Mouse (Mus musculus): ENCODE data around the gene Xlr5a. TPM values are rescaled to one million over a fixed set of nuclear protein-coding genes. Genes with fewer than 3 reads are reported as not detected.
"Not testable (repeated sequence)": the region's sequence is repeated elsewhere in the genome, so short reads cannot be mapped to it uniquely, and the experiment has no call there.

Gene Xlr5a
- polyA plus RNA-seq, 1 experiment from 2014 or later: not detected

GRCm38 (mm10) chrX:73116747-73117146 lies 176.0 kb downstream of the Xlr5a start, which contains the start of gene Gm14685:
Gene Gm14685, plus strand, starts transcription at chrX:73117047.
- not testable (repeated sequence) for H3K4me1 ChIP-seq; H3K4me2 ChIP-seq (replicated peaks); H3K36me3 ChIP-seq; H3K9me3 ChIP-seq; ATAC-seq (replicated peaks); H3K27ac ChIP-seq (replicated peaks); H3K27me3 ChIP-seq; H3K9ac ChIP-seq (replicated peaks); H3K4me3 ChIP-seq
- no CpG with 5 or more reads among the region's 7 CpGs for WGBS

- not testable (repeated sequence) for H3K27me3 ChIP-seq; H3K27ac ChIP-seq (replicated peaks); H3K9ac ChIP-seq (replicated peaks); H3K9me3 ChIP-seq; H3K4me1 ChIP-seq; H3K36me3 ChIP-seq; H3K4me3 ChIP-seq; H3K4me2 ChIP-seq (replicated peaks); ATAC-seq (replicated peaks)
- 77% methylated on average over 12 of the region's 13 CpGs for WGBS
Measured at GRCm38 (mm10) chrX:73096941-73097508, 195.8 kb downstream of the Xlr5a start, which contains the start of gene Xlr3a. Gene Xlr3a, minus strand, starts transcription at chrX:73097095.

DNA sequence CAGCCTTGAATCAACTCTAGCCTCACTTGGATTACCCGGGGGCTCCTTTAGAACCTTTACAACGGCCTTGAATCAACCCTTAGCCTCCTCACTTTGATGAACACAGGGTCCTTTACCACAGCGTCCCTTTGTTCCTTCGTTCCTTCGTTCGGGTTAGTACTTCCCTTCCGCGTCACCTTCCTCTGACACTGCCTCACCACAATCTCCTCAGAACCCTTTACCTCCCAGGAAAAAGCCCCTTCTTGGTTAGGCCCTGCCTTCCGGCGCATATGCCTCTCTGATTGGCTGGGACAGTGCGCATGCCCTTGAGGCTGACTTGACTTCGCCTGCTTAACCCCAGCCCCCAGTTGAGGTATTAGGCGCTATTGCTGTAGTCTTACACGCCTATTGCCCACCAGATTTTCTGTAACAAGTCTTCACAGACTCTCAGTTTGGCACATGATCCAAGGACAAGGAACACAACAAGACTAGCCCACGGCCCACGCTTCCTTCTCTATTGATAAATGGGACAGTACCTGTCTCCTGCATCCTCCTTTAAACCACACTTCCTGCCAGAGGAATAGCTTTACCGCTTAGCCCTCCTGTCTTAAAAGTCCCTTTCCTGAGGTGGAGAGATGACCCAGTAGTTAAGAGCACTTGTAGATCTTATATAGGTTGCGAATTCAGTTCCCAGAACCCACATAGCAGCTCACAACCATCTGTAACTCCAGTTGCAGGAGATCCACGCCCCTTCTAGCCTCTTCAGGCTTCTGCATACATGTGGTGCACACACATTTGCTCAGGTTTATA lies 210.3 kb downstream of the Xlr5a start, which contains the start of gene Xlr4a:
Gene Xlr4a, minus strand, starts transcription at position 212 of the 789 bp plus-strand sequence.
- H3K4me1 ChIP-seq; H3K36me3 ChIP-seq; H3K27me3 ChIP-seq; H3K9me3 ChIP-seq; ATAC-seq (replicated peaks); H3K4me2 ChIP-seq (replicated peaks); H3K9ac ChIP-seq (replicated peaks); H3K27ac ChIP-seq (replicated peaks); H3K4me3 ChIP-seq: not testable (repeated sequence)
- WGBS: 88% methylated on average over 19 of the region's 19 CpGs

GRCm38 (mm10) chrX:73066765-73067312 lies 225.9 kb downstream of the Xlr5a start:
- ATAC-seq (replicated peaks); H3K9me3 ChIP-seq; H3K27me3 ChIP-seq; H3K4me2 ChIP-seq (replicated peaks); H3K27ac ChIP-seq (replicated peaks); H3K9ac ChIP-seq (replicated peaks); H3K4me1 ChIP-seq; H3K4me3 ChIP-seq; H3K36me3 ChIP-seq: not testable (repeated sequence)
- WGBS: 67% methylated on average over 1 of the region's 5 CpGs

- H3K4me3 ChIP-seq: peak within 1 kb of the TSS; percentile 41
- no peak within 1 kb of the TSS for H3K27ac ChIP-seq (replicated peaks)
- H3K27me3 ChIP-seq: no peaks in the 10 kb centered on the region
- H3K36me3 ChIP-seq: no peaks in the 10 kb centered on the region
- no peaks in the 10 kb centered on the region for H3K9me3 ChIP-seq
- peak within 1 kb of the TSS; percentile 57 for H3K4me2 ChIP-seq (replicated peaks)
- ATAC-seq (replicated peaks): peak; percentile 82
- no peaks in the 10 kb centered on the region; the same call in 1 of the 2 replicates for H3K4me1 ChIP-seq
- H3K9ac ChIP-seq (replicated peaks): peak within 1 kb of the TSS; percentile 49
- 15% methylated on average over 7 of the region's 7 CpGs for WGBS
Measured at GRCm38 (mm10) chrX:73064415-73064793, 228.4 kb downstream of the Xlr5a start, which contains the start of gene Pnma3. Gene Pnma3, plus strand, starts transcription at chrX:73064787.

DNA sequence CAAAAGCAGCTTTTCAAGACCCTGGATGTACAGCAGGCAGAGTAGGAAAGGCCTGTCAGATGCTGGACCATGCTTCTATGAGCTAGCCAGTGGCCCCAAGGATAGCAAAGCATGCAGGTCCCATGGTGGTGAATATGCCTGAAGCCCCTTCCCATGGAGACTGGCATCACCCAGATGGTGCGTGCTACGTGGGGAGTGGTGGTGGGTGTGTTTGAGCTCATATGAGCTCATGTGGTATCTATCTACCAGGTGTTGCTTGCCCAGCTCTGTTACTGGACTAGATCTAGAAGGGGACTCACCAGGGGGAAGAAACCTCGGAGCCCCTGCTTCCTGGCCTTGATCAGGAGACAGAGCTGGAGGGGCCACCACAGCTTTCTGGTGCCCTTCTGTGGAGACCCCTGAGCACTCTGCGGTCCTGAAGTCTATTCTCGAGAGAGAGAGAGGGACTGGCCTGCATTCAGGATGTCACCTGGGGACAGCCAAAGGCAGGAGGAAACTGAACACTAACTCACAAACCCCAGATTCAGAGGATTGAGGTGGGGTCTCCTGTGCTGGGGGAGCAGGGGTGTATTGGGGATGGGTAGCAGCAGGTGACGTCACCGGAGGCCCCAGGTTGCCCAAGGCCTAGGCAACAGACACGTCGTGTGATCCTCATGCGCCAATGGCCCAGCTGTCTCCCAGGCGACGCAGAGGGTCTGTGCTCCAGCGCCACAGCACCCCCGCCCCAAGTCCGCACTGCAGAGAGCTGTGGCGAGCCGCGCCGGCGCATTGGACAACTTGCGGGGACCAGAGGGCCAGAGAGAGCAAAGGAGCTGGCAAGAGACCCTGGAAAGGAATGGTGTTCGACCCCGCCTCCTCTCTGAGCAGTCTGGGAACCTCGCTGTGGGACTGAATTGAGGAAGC lies 229.0 kb downstream of the Xlr5a start:
- H3K27me3 ChIP-seq: no peaks in the 10 kb centered on the region
- H3K27ac ChIP-seq (replicated peaks): no peak overlapping the region
- WGBS: 30% methylated on average over 24 of the region's 24 CpGs
- H3K9me3 ChIP-seq: no peaks in the 10 kb centered on the region
- H3K4me2 ChIP-seq (replicated peaks): peak overlapping the region; percentile 57
- H3K36me3 ChIP-seq: no peaks in the 10 kb centered on the region
- ATAC-seq (replicated peaks): peak; percentile 92
- no peaks in the 10 kb centered on the region; the same call in 1 of the 2 replicates for H3K4me1 ChIP-seq
- H3K4me3 ChIP-seq: peak overlapping the region; percentile 41
- H3K9ac ChIP-seq (replicated peaks): peak overlapping the region; percentile 49

DNA sequence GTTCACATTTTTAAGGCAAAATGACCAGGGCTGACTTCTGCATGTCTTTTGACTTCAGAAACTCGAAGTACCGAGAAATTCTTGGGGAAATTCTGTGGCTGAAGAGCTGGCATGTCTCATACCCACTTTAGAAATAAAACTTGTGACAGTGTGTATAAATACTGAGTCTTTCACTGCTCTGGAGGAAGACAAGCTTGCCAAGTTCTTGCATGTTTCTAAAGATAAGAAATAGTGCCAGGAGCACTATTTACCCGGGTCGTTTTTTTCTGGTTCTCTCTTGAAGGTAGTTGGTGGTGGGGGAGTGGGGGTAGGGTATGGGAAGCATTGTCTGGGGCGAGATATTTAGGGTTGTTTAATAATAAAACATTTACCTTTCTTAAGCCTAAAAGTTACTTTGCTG lies 230.5 kb downstream of the Xlr5a start:
- Histone ChIP-seq H3K9me3 (no peaks in the 10 kb centered on the region), H3K9ac (replicated peaks) (no peak overlapping the region), H3K4me3 (no peak overlapping the region), H3K36me3 (no peaks in the 10 kb centered on the region), H3K27me3 (no peaks in the 10 kb centered on the region), H3K4me2 (replicated peaks) (no peak overlapping the region), H3K4me1 (no peaks in the 10 kb centered on the region; the same call in 1 of the 2 replicates), H3K27ac (replicated peaks) (no peak overlapping the region)
- ATAC-seq (replicated peaks): no peak
- WGBS: 56% methylated on average over 5 of the region's 5 CpGs

DNA sequence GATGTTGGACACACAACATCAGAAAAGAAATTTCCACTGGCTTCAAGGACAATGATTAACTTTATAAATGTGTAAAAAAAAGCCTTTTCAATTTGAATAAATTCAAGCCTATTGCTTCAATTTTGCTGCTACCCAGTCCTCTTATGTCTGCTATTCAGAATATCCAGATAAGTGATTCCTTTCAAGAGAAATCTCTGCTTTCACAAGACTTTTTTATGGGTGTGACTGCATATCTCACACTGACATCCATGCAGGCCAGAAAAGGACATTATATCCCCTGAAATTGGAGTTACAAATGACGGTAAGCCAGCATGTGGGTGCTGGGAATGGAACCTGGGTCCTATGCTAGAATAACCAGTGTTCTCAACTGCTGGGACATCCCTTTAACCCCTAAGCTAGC lies 231.2 kb downstream of the Xlr5a start:
- H3K4me3 ChIP-seq: no peak overlapping the region
- no peak overlapping the region for H3K27ac ChIP-seq (replicated peaks)
- H3K36me3 ChIP-seq: no peaks in the 10 kb centered on the region
- WGBS: 89% methylated on average over 1 of the region's 1 CpGs
- no peak for ATAC-seq (replicated peaks)
- H3K27me3 ChIP-seq: no peaks in the 10 kb centered on the region
- H3K9me3 ChIP-seq: no peaks in the 10 kb centered on the region
- H3K4me1 ChIP-seq: no peaks in the 10 kb centered on the region; the same call in 1 of the 2 replicates
- H3K4me2 ChIP-seq (replicated peaks): no peak overlapping the region
- H3K9ac ChIP-seq (replicated peaks): no peak overlapping the region

Other genes with a start within 250 kb of the Xlr5a start
- 2.1 and 2.4 TPM in 2 replicates for gene Pnma3, start 228.2 kb downstream of the Xlr5a start, polyA plus RNA-seq (2015; fragmentation: Nextera tagmentation; extraction: Ambion mirVana)
- gene Xlr4a, start 210.5 kb downstream of the Xlr5a start, polyA plus RNA-seq (2015; fragmentation: Nextera tagmentation; extraction: Ambion mirVana): 0.23 and 1.1 TPM in 2 replicates
- gene Xlr3a, start 195.9 kb downstream of the Xlr5a start, polyA plus RNA-seq (2015; fragmentation: Nextera tagmentation; extraction: Ambion mirVana): 2.2 and 2.7 TPM in 2 replicates
- gene Gm14685, start 175.9 kb downstream of the Xlr5a start, polyA plus RNA-seq (2015; fragmentation: Nextera tagmentation; extraction: Ambion mirVana): 0.59 and 0.92 TPM in 2 replicates
- not detected in 2 replicates for gene Xlr5b, start 144.2 kb downstream of the Xlr5a start, polyA plus RNA-seq (2015; fragmentation: Nextera tagmentation; extraction: Ambion mirVana)
- gene DXBay18, start 143.5 kb downstream of the Xlr5a start, polyA plus RNA-seq (2015; fragmentation: Nextera tagmentation; extraction: Ambion mirVana): 0.22 and 0.70 TPM in 2 replicates
- not detected in 2 replicates for gene Spin2d, start 116.0 kb downstream of the Xlr5a start, polyA plus RNA-seq (2015; fragmentation: Nextera tagmentation; extraction: Ambion mirVana)
- 12.6 and 16.1 TPM in 2 replicates for gene Xlr3b, start 100.8 kb downstream of the Xlr5a start, polyA plus RNA-seq (2015; fragmentation: Nextera tagmentation; extraction: Ambion mirVana)
- gene Xlr4b, start 78.6 kb downstream of the Xlr5a start, polyA plus RNA-seq (2015; fragmentation: Nextera tagmentation; extraction: Ambion mirVana): 0.34 and 0.50 TPM in 2 replicates
- gene F8a, start 64.7 kb downstream of the Xlr5a start, polyA plus RNA-seq (2015; fragmentation: Nextera tagmentation; extraction: Ambion mirVana): 25.6 and 28.0 TPM in 2 replicates
- 0.14 TPM in 1 of 2 replicates, not detected in the other for gene Xlr4c, start 49.8 kb downstream of the Xlr5a start, polyA plus RNA-seq (2015; fragmentation: Nextera tagmentation; extraction: Ambion mirVana)
- gene Xlr3c, start 27.6 kb downstream of the Xlr5a start, polyA plus RNA-seq (2015; fragmentation: Nextera tagmentation; extraction: Ambion mirVana): not detected in 2 replicates
- gene Xlr5c, start within 50 bp of the Xlr5a start, polyA plus RNA-seq (2015; fragmentation: Nextera tagmentation; extraction: Ambion mirVana): not detected in 2 replicates
- not detected in 2 replicates for gene Gm45015, start 43.9 kb upstream of the Xlr5a start, polyA plus RNA-seq (2015; fragmentation: Nextera tagmentation; extraction: Ambion mirVana)
- gene Zfp275, start 49.6 kb upstream of the Xlr5a start, polyA plus RNA-seq (2015; fragmentation: Nextera tagmentation; extraction: Ambion mirVana): 11.6 and 12.0 TPM in 2 replicates
- not detected in 2 replicates for gene Gm18336, start 105.8 kb upstream of the Xlr5a start, polyA plus RNA-seq (2015; fragmentation: Nextera tagmentation; extraction: Ambion mirVana)
- 0.62 and 0.72 TPM in 2 replicates for gene Zfp92, start 118.1 kb upstream of the Xlr5a start, polyA plus RNA-seq (2015; fragmentation: Nextera tagmentation; extraction: Ambion mirVana)
- not detected in 2 replicates for gene Trex2, start 142.4 kb upstream of the Xlr5a start, polyA plus RNA-seq (2015; fragmentation: Nextera tagmentation; extraction: Ambion mirVana)
- gene Haus7, start 166.1 kb upstream of the Xlr5a start, polyA plus RNA-seq (2015; fragmentation: Nextera tagmentation; extraction: Ambion mirVana): 58.0 and 61.1 TPM in 2 replicates
- gene Bgn, start 190.6 kb upstream of the Xlr5a start, polyA plus RNA-seq (2015; fragmentation: Nextera tagmentation; extraction: Ambion mirVana): 12.8 and 13.4 TPM in 2 replicates
- 3.7 and 4.4 TPM in 2 replicates for gene Atp2b3, start 210.1 kb upstream of the Xlr5a start, polyA plus RNA-seq (2015; fragmentation: Nextera tagmentation; extraction: Ambion mirVana)